Mouse (Mus musculus): ENCODE results near the gene Wnk2.

DNA sequence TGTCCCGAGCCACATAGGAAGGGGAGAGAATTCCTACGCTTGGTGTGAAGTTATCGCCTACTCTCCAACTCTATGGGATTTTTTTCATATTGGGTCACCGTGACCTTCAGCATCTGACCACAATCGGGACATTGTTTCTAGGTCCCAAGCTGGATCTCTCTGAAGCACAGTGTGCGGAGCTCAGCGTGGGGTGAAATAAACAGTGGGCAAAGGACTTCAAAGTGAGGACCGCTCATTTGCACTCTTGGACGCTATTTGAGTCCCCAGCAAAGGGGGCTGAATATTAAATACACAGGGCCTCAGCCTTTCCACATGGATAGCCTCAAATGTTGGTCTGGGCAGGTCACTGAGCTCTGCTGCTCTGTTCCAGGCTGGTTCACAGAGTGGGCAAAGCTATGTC is 63.9 kb downstream of the Wnk2 start:
- TF ChIP-seq CTCF (conservative IDR thresholded peaks at IDR 0.05; ENCODE audit: low read length) (no peak), POU5F1 (IDR thresholded peaks at IDR 0.05; ENCODE audit: borderline replicate concordance, low read length) (no peak)
